Mouse (Mus musculus): ENCODE data around the gene Tnfaip8l1. TPM values are rescaled to one million over a fixed set of nuclear protein-coding genes. Genes with fewer than 3 reads are reported as not detected.

The Tnfaip8l1 gene
- total RNA-seq (2014; rRNA removed; ENCODE audit: low replicate concordance) (3.4 and 16.5 TPM in 2 replicates), polyA plus RNA-seq (2015; fragmentation: Nextera tagmentation; extraction: Ambion mirVana) (4.9 and 5.6 TPM in 2 replicates)

DNA sequence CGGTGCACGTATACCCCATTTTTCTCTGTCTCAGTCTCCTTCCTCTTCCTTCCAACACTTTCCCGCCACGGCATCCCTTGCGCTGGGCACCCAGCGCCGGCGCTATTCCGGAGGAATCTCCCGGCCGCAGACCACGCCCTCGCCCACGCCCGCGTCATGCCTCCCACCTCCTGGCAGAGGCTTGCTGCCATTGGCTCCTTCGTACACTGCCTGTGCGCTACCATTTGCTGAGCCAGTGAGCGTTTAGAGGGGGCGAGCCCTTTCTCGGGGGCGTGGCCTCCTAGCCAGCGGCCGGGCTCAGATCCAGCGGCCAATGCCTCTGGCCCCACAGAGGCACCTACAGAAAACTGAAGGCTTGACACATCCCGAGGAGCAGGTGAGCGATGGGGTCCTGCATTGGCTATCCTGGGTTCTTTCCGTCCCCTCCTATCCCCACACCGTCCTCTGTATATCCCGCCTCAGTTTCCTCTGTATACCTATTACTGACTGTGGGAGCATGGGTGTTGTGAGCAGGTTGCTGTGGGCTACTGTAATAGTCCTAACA, at the start of gene Tnfaip8l1:
Tnfaip8l1 (plus strand) TSS at position 247 of the 544 bp plus-strand sequence.
- Histone ChIP-seq H3K27ac (ENCODE audit: low read depth) (peak within 1 kb of the TSS; percentile 40), H3K9me3 (replicated peaks; ENCODE audit: control insufficient read depth, low read length) (no peaks in the 10 kb centered on the region), H3K9ac (replicated peaks; ENCODE audit: low read depth, low read length) (peak within 1 kb of the TSS; percentile 26; the same call in 1 of the 2 replicates), H3K4me3 (ENCODE audit: low read depth, low read length) (peak within 1 kb of the TSS; percentile 45), H3K4me1 (ENCODE audit: control insufficient read depth, insufficient read depth) (peaks cover 9% of the 10 kb centered on the region; the same call in 1 of the 2 replicates), H3K27me3 (ENCODE audit: control insufficient read depth, insufficient read depth, low read length) (peaks cover 17% of the 10 kb centered on the region), H3K4me2 (ENCODE audit: low read depth, low read length) (peak within 1 kb of the TSS; percentile 71), H3K36me3 (replicated peaks; ENCODE audit: control insufficient read depth, insufficient read depth, low read length) (no peaks in the 10 kb centered on the region)
- 1% methylated on average over 30 of the region's 30 CpGs for WGBS
- no peak for TF ChIP-seq EP300 (IDR thresholded peaks at IDR 0.05; ENCODE audit: low read depth)
- no peak for TF ChIP-seq CTCF (IDR thresholded peaks at IDR 0.05; ENCODE audit: low read depth)
- peak; percentile 96 for DNase-seq (ENCODE audit: low spot score)
- ATAC-seq (ENCODE audit: insufficient read depth, low read depth): peak; percentile 99

DNA sequence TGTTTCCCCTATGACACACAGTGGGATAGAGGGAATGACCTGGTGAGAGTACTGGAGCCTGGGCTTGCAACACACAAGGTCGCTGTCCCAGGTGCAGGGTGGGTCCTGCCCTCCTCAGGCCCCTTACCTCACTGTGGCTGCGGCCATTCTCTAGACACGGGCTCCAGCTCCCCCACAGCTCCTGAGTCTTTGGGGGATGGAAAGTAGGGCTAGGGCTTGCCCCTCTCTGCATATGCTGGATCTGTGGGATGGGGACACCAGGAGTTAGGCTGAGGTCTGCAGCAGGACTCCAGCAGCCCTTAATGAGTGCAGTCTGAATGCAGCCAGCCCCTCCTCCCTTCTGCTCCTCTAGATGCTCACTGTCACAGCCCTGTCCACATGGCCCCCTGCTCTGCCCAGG, 49.5 kb upstream of the Tnfaip8l1 start:
- ATAC-seq (ENCODE audit: insufficient read depth, low read depth): no peak
- Histone ChIP-seq H3K4me3 (ENCODE audit: low read depth, low read length) (no peak overlapping the region), H3K4me1 (ENCODE audit: control insufficient read depth, insufficient read depth) (peaks cover 20% of the 10 kb centered on the region), H3K9ac (replicated peaks; ENCODE audit: low read depth, low read length) (no peak overlapping the region), H3K27me3 (ENCODE audit: control insufficient read depth, insufficient read depth, low read length) (no peaks in the 10 kb centered on the region), H3K36me3 (replicated peaks; ENCODE audit: control insufficient read depth, insufficient read depth, low read length) (peaks cover 2% of the 10 kb centered on the region; the same call in 1 of the 2 replicates), H3K27ac (ENCODE audit: low read depth) (no peak overlapping the region), H3K4me2 (ENCODE audit: low read depth, low read length) (no peak overlapping the region), H3K9me3 (replicated peaks; ENCODE audit: control insufficient read depth, low read length) (no peaks in the 10 kb centered on the region)
- TF ChIP-seq CTCF (IDR thresholded peaks at IDR 0.05; ENCODE audit: low read depth): no peak
- TF ChIP-seq EP300 (IDR thresholded peaks at IDR 0.05; ENCODE audit: low read depth): no peak
- DNase-seq (ENCODE audit: low spot score): no peak
- 67% methylated on average over 3 of the region's 3 CpGs for WGBS

DNA sequence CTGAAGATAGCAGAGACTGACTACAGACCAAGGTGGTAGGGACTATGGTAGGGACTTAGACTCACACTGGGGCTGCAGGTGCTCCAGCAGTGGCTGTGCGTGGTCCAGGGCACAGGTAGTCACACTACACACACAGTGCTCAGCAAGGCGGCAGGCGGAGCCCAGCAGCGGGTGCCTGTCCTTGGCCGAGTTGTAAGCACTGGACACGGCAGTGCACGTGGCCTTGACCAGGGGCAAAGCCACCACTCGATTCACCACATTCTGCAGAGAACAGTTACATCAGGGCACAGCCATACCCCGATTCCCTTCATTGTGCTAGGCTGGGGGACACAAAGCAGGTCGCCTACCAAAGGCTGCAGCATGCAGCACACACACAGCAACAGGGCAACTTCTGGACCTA, 46.1 kb upstream of the Tnfaip8l1 start:
- TF ChIP-seq CTCF (IDR thresholded peaks at IDR 0.05; ENCODE audit: low read depth): no peak
- TF ChIP-seq EP300 (IDR thresholded peaks at IDR 0.05; ENCODE audit: low read depth): no peak
- Histone ChIP-seq H3K27me3 (ENCODE audit: control insufficient read depth, insufficient read depth, low read length) (peaks cover 5% of the 10 kb centered on the region), H3K4me1 (ENCODE audit: control insufficient read depth, insufficient read depth) (peaks cover 15% of the 10 kb centered on the region; the same call in 1 of the 2 replicates), H3K4me2 (ENCODE audit: low read depth, low read length) (no peak overlapping the region), H3K4me3 (ENCODE audit: low read depth, low read length) (no peak overlapping the region), H3K27ac (ENCODE audit: low read depth) (no peak overlapping the region), H3K36me3 (replicated peaks; ENCODE audit: control insufficient read depth, insufficient read depth, low read length) (no peaks in the 10 kb centered on the region), H3K9me3 (replicated peaks; ENCODE audit: control insufficient read depth, low read length) (no peaks in the 10 kb centered on the region), H3K9ac (replicated peaks; ENCODE audit: low read depth, low read length) (no peak overlapping the region)
- ATAC-seq (ENCODE audit: insufficient read depth, low read depth) (no peak), DNase-seq (ENCODE audit: low spot score) (no peak)
- whole genome bisulfite sequencing: 67% methylated on average over 10 of the region's 10 CpGs

DNA sequence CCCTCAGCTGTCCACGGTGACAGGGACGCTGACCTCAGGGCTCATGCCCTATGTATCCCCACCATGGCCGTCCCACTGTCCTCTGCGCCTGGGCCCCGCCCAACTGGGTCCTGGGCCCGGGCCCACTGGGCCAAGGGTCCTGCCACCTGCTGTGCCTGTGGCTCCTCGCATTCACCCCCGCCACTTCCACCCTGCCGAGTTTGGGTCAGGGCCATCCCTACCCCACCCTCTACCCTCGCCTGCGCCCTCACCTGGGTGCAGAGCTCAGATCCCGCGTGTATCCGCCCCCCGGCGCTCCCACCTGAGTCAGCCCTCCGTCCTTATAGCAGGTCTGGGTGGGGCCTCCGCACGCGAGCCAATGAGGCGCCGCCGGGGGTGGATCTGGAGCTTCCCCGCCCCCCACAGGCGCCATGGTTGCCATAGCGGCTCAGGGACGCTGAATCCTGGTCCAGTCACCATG, 45.0 kb upstream of the Tnfaip8l1 start, which contains the start of gene Plin5:
Plin5 (minus strand) TSS at position 346 of the 460 bp plus-strand sequence.
- ATAC-seq (ENCODE audit: insufficient read depth, low read depth) (peak; percentile 76), DNase-seq (ENCODE audit: low spot score) (peak; percentile 51)
- TF ChIP-seq CTCF (IDR thresholded peaks at IDR 0.05; ENCODE audit: low read depth) (no peak), EP300 (IDR thresholded peaks at IDR 0.05; ENCODE audit: low read depth) (no peak)
- no peaks in the 10 kb centered on the region for H3K36me3 ChIP-seq (replicated peaks; ENCODE audit: control insufficient read depth, insufficient read depth, low read length)
- H3K4me3 ChIP-seq (ENCODE audit: low read depth, low read length): peak within 1 kb of the TSS; percentile 41
- peaks cover 15% of the 10 kb centered on the region; the same call in 1 of the 2 replicates for H3K4me1 ChIP-seq (ENCODE audit: control insufficient read depth, insufficient read depth)
- 1% methylated on average over 27 of the region's 27 CpGs for WGBS
- no peak within 1 kb of the TSS for H3K27ac ChIP-seq (ENCODE audit: low read depth)
- H3K9ac ChIP-seq (replicated peaks; ENCODE audit: low read depth, low read length): peak within 1 kb of the TSS; percentile 1; the same call in 1 of the 2 replicates
- peak within 1 kb of the TSS; percentile 60 for H3K4me2 ChIP-seq (ENCODE audit: low read depth, low read length)
- H3K27me3 ChIP-seq (ENCODE audit: control insufficient read depth, insufficient read depth, low read length): peaks cover 7% of the 10 kb centered on the region
- H3K9me3 ChIP-seq (replicated peaks; ENCODE audit: control insufficient read depth, low read length): peaks cover 2% of the 10 kb centered on the region

DNA sequence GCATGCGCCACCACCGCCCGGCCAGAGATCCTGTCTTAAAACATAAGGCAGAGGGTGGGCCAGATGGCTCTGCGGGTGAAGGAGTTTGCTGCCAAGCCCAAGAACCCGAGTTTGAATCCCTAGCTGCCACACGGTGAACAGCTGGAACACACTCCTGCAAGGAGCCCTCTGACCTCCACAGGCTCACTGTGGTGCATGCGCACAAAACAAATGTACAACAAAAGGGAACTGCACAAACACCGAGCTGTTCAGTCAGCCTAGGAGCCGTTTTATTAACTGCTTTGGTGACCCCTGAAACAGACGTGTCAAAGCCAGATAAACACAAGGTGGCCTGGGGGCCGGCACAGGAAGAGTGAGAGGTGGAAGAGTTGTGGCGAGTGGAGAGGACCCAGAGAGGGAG, 42.8 kb upstream of the Tnfaip8l1 start:
- peak overlapping the region; percentile 61 for H3K4me2 ChIP-seq (ENCODE audit: low read depth, low read length)
- H3K9ac ChIP-seq (replicated peaks; ENCODE audit: low read depth, low read length): no peak overlapping the region
- TF ChIP-seq CTCF (IDR thresholded peaks at IDR 0.05; ENCODE audit: low read depth) (no peak), EP300 (IDR thresholded peaks at IDR 0.05; ENCODE audit: low read depth) (no peak)
- WGBS: 37% methylated on average over 12 of the region's 12 CpGs
- ATAC-seq (ENCODE audit: insufficient read depth, low read depth) (no peak; the same call in 1 of the 2 replicates), DNase-seq (ENCODE audit: low spot score) (peak; percentile 49)
- no peaks in the 10 kb centered on the region for H3K36me3 ChIP-seq (replicated peaks; ENCODE audit: control insufficient read depth, insufficient read depth, low read length)
- peaks cover 8% of the 10 kb centered on the region for H3K9me3 ChIP-seq (replicated peaks; ENCODE audit: control insufficient read depth, low read length)
- peaks cover 14% of the 10 kb centered on the region for H3K27me3 ChIP-seq (ENCODE audit: control insufficient read depth, insufficient read depth, low read length)
- H3K4me1 ChIP-seq (ENCODE audit: control insufficient read depth, insufficient read depth): peaks cover 15% of the 10 kb centered on the region; the same call in 1 of the 2 replicates
- H3K27ac ChIP-seq (ENCODE audit: low read depth): peak overlapping the region; percentile 32
- no peak overlapping the region for H3K4me3 ChIP-seq (ENCODE audit: low read depth, low read length)

Measured in heart, postnatal 0 days (tissue).